14 mouse cellular contexts compared by ENCODE assay signal in genomic region chr11:114666786-114667185, GRCm38 (mm10).
"Had no signal": no experiment of that assay in that cellular context is flagged by ENCODE, and none has a peak within 500 bp of the region (broad histone marks: within the 10 kb centered on the region; RNA-seq: fewer than 3 reads in every experiment).

No protein-coding gene starts in this region.

- ATAC-seq: liver, embryonic 12.5 days had no signal

- H3K27ac ChIP-seq: kidney, embryonic 15.5 days; limb, embryonic 15.5 days; liver, embryonic 12.5 days; midbrain, embryonic 10.5 days; neural tube, embryonic 12.5 days had no signal

- H3K9me3 ChIP-seq: kidney, embryonic 15.5 days; limb, embryonic 15.5 days; liver, embryonic 12.5 days; midbrain, embryonic 10.5 days; neural tube, embryonic 12.5 days had no signal

- H3K4me3 ChIP-seq: kidney, embryonic 15.5 days; limb, embryonic 15.5 days; liver, embryonic 12.5 days; midbrain, embryonic 10.5 days; myocyte; neural tube, embryonic 12.5 days had no signal

- H3K9ac ChIP-seq: kidney, embryonic 15.5 days; limb, embryonic 15.5 days; liver, embryonic 12.5 days; lung, embryonic 14.5 days; neural tube, embryonic 12.5 days had no signal

- DNase-seq: kidney, adult 2 months; kidney, postnatal 14 days; left cerebral cortex, postnatal 4 days; lung, embryonic 14.5 days; lung, postnatal 10 days; lung, postnatal 4 days; midbrain, embryonic 14.5 days; right cerebral cortex, postnatal 14 days had no signal

- H3K4me2 ChIP-seq: kidney, embryonic 15.5 days; limb, embryonic 15.5 days; liver, embryonic 12.5 days; lung, embryonic 14.5 days; neural tube, embryonic 12.5 days had no signal

- H3K27me3 ChIP-seq: neural tube, embryonic 12.5 days had no signal
